Mouse (Mus musculus): ENCODE results near the gene Cryba4.

- no peak for TF ChIP-seq E2F4 (IDR thresholded peaks at IDR 0.05; ENCODE audit: insufficient read depth)
- no peak for TF ChIP-seq POLR2A (IDR thresholded peaks at IDR 0.05; ENCODE audit: insufficient read length, low read depth)
- TF ChIP-seq MAX (IDR thresholded peaks at IDR 0.05; ENCODE audit: low read depth) = no peak
- no peak for TF ChIP-seq CEBPB (IDR thresholded peaks at IDR 0.05; ENCODE audit: insufficient read depth, poor library complexity, severe bottlenecking)
- no peak for TF ChIP-seq USF1 (IDR thresholded peaks at IDR 0.05; ENCODE audit: low read depth)
- TF ChIP-seq TCF3 (IDR thresholded peaks at IDR 0.05; ENCODE audit: insufficient read length, low read depth) = no peak
- TF ChIP-seq TCF12 (IDR thresholded peaks at IDR 0.05; ENCODE audit: insufficient read depth, poor library complexity, severe bottlenecking) = no peak
- no peak for TF ChIP-seq POLR2AphosphoS2 (IDR thresholded peaks at IDR 0.05; ENCODE audit: insufficient read length, low read depth)
- TF ChIP-seq SRF (IDR thresholded peaks at IDR 0.05; ENCODE audit: control insufficient read depth, insufficient read length, low read depth) = no peak
- TF ChIP-seq MYOD1 (IDR thresholded peaks at IDR 0.05; ENCODE audit: control insufficient read depth in 1 of 3, insufficient read length in 2 of 3, low read depth in 2 of 3) = no peak
Measured at GRCm38 (mm10) chr5:112281676-112282075, 29.4 kb upstream of the Cryba4 start.
